17 mouse cellular contexts compared by ENCODE assay signal in genomic region chr4:65136541-65136940, GRCm38 (mm10). TPM values are rescaled to one million over a fixed set of nuclear protein-coding genes. Genes with fewer than 3 reads are reported as not detected.
"Had no signal": no experiment of that assay in that cellular context is flagged by ENCODE, and none has a peak within 500 bp of the region (broad histone marks: within the 10 kb centered on the region; RNA-seq: fewer than 3 reads in every experiment).

No protein-coding gene starts in this region.

- H3K9ac ChIP-seq: neural tube, embryonic 13.5 days; neural tube, embryonic 15.5 days; stomach, embryonic 15.5 days had no signal

- H3K4me1 ChIP-seq: neural tube, embryonic 15.5 days; stomach, embryonic 15.5 days had no signal

- H3K27ac ChIP-seq: neural tube, embryonic 13.5 days; neural tube, embryonic 15.5 days; stomach, embryonic 15.5 days; stomach, postnatal 0 days had no signal

- DNase-seq: retina, postnatal 1 day; right cerebral cortex, adult 18-20 months; right cerebral cortex, postnatal 14 days; right cerebral cortex, postnatal 25 days; right cerebral cortex, postnatal 4 days; spleen, adult 18-20 months; thymus, adult 18-20 months; thymus, adult 2 months; thymus, postnatal 14 days; thymus, postnatal 25 days; thymus, postnatal 36 days; thymus, postnatal 4 days had no signal

- H3K4me3 ChIP-seq: neural tube, embryonic 13.5 days; neural tube, embryonic 15.5 days; stomach, embryonic 15.5 days had no signal

- H3K4me2 ChIP-seq: neural tube, embryonic 13.5 days; neural tube, embryonic 15.5 days; stomach, embryonic 15.5 days had no signal

- H3K36me3 ChIP-seq: neural tube, embryonic 13.5 days; neural tube, embryonic 15.5 days; stomach, embryonic 15.5 days had no signal

- H3K27me3 ChIP-seq: neural tube, embryonic 13.5 days; neural tube, embryonic 15.5 days; stomach, embryonic 15.5 days had no signal

- H3K9me3 ChIP-seq: neural tube, embryonic 13.5 days; neural tube, embryonic 15.5 days; stomach, embryonic 15.5 days had no signal

RNA-seq across cellular contexts. Expression of gene Pappa, which starts 12.6 kb away (rescaled TPM):
- total RNA-seq: neutrophil, adult 5-6 weeks had no signal
